Mouse (Mus musculus): ENCODE data around the gene Scgb2b11. TPM values are rescaled to one million over a fixed set of nuclear protein-coding genes. Genes with fewer than 3 reads are reported as not detected.
"Not testable (repeated sequence)": the region's sequence is repeated elsewhere in the genome, so short reads cannot be mapped to it uniquely, and the experiment has no call there.

Scgb2b11 gene
- not detected in 2 replicates for polyA plus RNA-seq (2012; rRNA removed)

DNA sequence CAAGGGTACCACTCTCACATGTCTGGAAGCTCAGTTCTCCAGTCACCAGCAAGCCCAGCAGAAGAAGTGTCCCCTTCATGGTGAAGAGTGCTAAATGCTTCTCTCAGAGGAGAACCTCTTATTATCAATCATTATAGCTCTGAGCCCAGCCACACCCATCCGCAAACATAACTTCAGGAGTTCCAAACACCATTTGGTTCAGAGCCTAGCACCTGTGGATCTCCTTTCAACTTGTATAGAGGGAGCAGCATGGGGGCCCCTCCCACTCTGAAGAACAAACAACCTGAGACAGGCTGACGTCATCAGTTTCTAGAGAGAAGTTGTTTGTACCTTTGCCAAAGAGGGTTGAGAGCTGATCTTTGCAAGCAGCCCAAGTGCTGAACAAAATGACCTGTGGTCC is at the start of gene Scgb2b11:
Scgb2b11 (minus strand) TSS at position 101 of the 400 bp plus-strand sequence.
- DNase-seq (ENCODE audit: low spot score) = not testable (repeated sequence)

GRCm38 (mm10) chr7:32222540-32222939 is 11.6 kb upstream of the Scgb2b11 start, which contains the start of gene Scgb1b11:
Gene Scgb1b11, plus strand, starts transcription at chr7:32222840.
- DNase-seq (ENCODE audit: low spot score) = not testable (repeated sequence)

Other genes starting within 250 kb of the Scgb2b11 start
- gene Scgb1b10, start 110.3 kb downstream of the Scgb2b11 start, polyA plus RNA-seq (2012; rRNA removed) = not detected in 2 replicates
- not detected in 2 replicates for gene Scgb1b11, start 11.7 kb upstream of the Scgb2b11 start, polyA plus RNA-seq (2012; rRNA removed)
- not detected in 2 replicates for gene Scgb2b12, start 116.1 kb upstream of the Scgb2b11 start, polyA plus RNA-seq (2012; rRNA removed)
- not detected in 2 replicates for gene Scgb1b12, start 123.0 kb upstream of the Scgb2b11 start, polyA plus RNA-seq (2012; rRNA removed)
- gene Scgb1b29, start 230.4 kb upstream of the Scgb2b11 start, polyA plus RNA-seq (2012; rRNA removed) = not detected in 2 replicates

All from urinary bladder, adult 2 months (tissue).